Mouse (Mus musculus) CH12.LX (cell line): ENCODE data around the gene Gbp9. TPM values are rescaled to one million over a fixed set of nuclear protein-coding genes. Genes with fewer than 3 reads are reported as not detected.

Experiments
- DNase-seq: peaks from one replicate; pipeline ENCODE4 v3.0.0-alpha.2; 2013; ENCODE audit errors: extremely low read depth
- H3K27ac ChIP-seq: 2 replicates; pipeline ENCODE4 v1.5.1; 2012; ENCODE audit warnings: low read depth, mild to moderate bottlenecking, control low read depth, moderate library complexity; ENCODE audit not compliant: insufficient read depth
- H3K27me3 ChIP-seq: replicated peaks from 2 replicates; pipeline ENCODE3; 2012; ENCODE audit warnings: inconsistent platforms
- H3K36me3 ChIP-seq, 2 experiments: replicated peaks in 1 of 2; 2 replicates each; pipeline versions ENCODE3 to v1.6.1; 2012; ENCODE audit warnings: inconsistent platforms in 1 of 2, low read length in 1 of 2, mild to moderate bottlenecking in 1 of 2, mixed read lengths in 1 of 2, moderate library complexity in 1 of 2; ENCODE audit not compliant: control insufficient read depth in 1 of 2, insufficient read depth in 1 of 2
- H3K4me1 ChIP-seq, 2 experiments: 2 replicates each; pipeline ENCODE4 v1.6.1; 2012; ENCODE audit warnings: inconsistent platforms in 1 of 2, moderate library complexity in 1 of 2; ENCODE audit not compliant: insufficient read depth in 2 of 2, control insufficient read depth in 1 of 2
- H3K4me2 ChIP-seq: 2 replicates; pipeline ENCODE4 v1.6.1; 2012; ENCODE audit warnings: low read depth, mild to moderate bottlenecking, control low read depth; ENCODE audit not compliant: poor library complexity, insufficient read depth, severe bottlenecking
- H3K4me3 ChIP-seq, 3 experiments: fragments of 150-350 bp in 1 of 3; sonication (generic) in 1 of 3; replicated peaks in 1 of 3; 2 replicates each; pipeline versions ENCODE3 to v1.5.1; 2011 to 2012; ENCODE audit warnings: low read depth in 2 of 3, low read length in 2 of 3, mild to moderate bottlenecking in 2 of 3, moderate library complexity in 2 of 3, control low read depth in 1 of 3, improper control_type of control experiment in 1 of 3, inconsistent platforms in 1 of 3, mixed read lengths in 1 of 3; ENCODE audit not compliant: poor library complexity in 1 of 3
- H3K79me2 ChIP-seq: replicated peaks from 2 replicates; pipeline ENCODE4 v1.6.1; 2012; ENCODE audit warnings: mild to moderate bottlenecking, moderate library complexity; ENCODE audit not compliant: control insufficient read depth, poor library complexity, insufficient read depth, severe bottlenecking; ENCODE audit errors: extremely low read depth
- H3K9ac ChIP-seq: 2 replicates; pipeline ENCODE4 v1.6.1; 2012; ENCODE audit warnings: low read depth, mild to moderate bottlenecking, control low read depth, moderate library complexity; ENCODE audit not compliant: insufficient read depth
- H3K9me3 ChIP-seq: replicated peaks from 2 replicates; pipeline ENCODE3; 2012; ENCODE audit warnings: low read length, inconsistent platforms, mixed read lengths
- CHD2 ChIP-seq: IDR thresholded peaks from 2 replicates; pipeline ENCODE4 v1.6.1; 2011; ENCODE audit warnings: low read length, improper control_type of control experiment
- KAT2A ChIP-seq: IDR thresholded peaks from 2 replicates; pipeline ENCODE4 v1.6.1; 2012; ENCODE audit warnings: low read length, improper control_type of control experiment, inconsistent platforms; ENCODE audit not compliant: insufficient replicate concordance
- MAFK ChIP-seq: IDR thresholded peaks from 2 replicates; pipeline ENCODE4 v1.6.1; 2011; ENCODE audit warnings: low read length, improper control_type of control experiment; ENCODE audit not compliant: insufficient replicate concordance
- MAX ChIP-seq: IDR thresholded peaks from 2 replicates; pipeline ENCODE4 v1.6.1; 2011; ENCODE audit warnings: low read length, improper control_type of control experiment
- MEF2A ChIP-seq: IDR thresholded peaks from 2 replicates; pipeline ENCODE4 v1.6.1; 2014; ENCODE audit warnings: low read depth, mild to moderate bottlenecking, inconsistent platforms, low read length, improper control_type of control experiment, borderline replicate concordance
- NRF1 ChIP-seq: IDR thresholded peaks from 2 replicates; pipeline ENCODE4 v1.6.1; 2014; ENCODE audit warnings: low read depth, mild to moderate bottlenecking, inconsistent platforms, low read length, improper control_type of control experiment, moderate library complexity
- PAX5 ChIP-seq: IDR thresholded peaks from 2 replicates; pipeline ENCODE4 v1.6.1; 2012; ENCODE audit warnings: low read length, inconsistent platforms, mixed read lengths
- POLR2AphosphoS2 ChIP-seq: IDR thresholded peaks from 2 replicates; pipeline ENCODE4 v1.6.1; 2011; ENCODE audit warnings: low read depth, low read length, improper control_type of control experiment
- RAD21 ChIP-seq: IDR thresholded peaks from 2 replicates; pipeline ENCODE4 v1.6.1; 2011; ENCODE audit warnings: low read depth, mild to moderate bottlenecking, low read length, improper control_type of control experiment, moderate library complexity
- RCOR1 ChIP-seq: conservative IDR thresholded peaks from 2 replicates; pipeline ENCODE4 v1.6.1; 2012; ENCODE audit warnings: low read depth, mild to moderate bottlenecking, inconsistent platforms, low read length, improper control_type of control experiment
- SIN3A ChIP-seq: IDR thresholded peaks from 2 replicates; pipeline ENCODE4 v1.6.1; 2012; ENCODE audit warnings: low read length, improper control_type of control experiment, inconsistent platforms
- SMC3 ChIP-seq: IDR thresholded peaks from 2 replicates; pipeline ENCODE4 v1.6.1; 2011; ENCODE audit warnings: low read depth, low read length, improper control_type of control experiment
- TBP ChIP-seq: conservative IDR thresholded peaks from 2 replicates; pipeline ENCODE4 v1.6.1; 2011; ENCODE audit warnings: low read depth, low read length, improper control_type of control experiment
- TCF12 ChIP-seq: IDR thresholded peaks from 2 replicates; pipeline ENCODE4 v1.6.1; 2014; ENCODE audit warnings: low read depth, mild to moderate bottlenecking, inconsistent platforms, low read length, improper control_type of control experiment
- UBTF ChIP-seq: IDR thresholded peaks from 2 replicates; pipeline ENCODE4 v1.6.1; 2012; ENCODE audit warnings: low read depth, mild to moderate bottlenecking, inconsistent platforms, low read length, improper control_type of control experiment, moderate library complexity
- USF1 ChIP-seq: IDR thresholded peaks from 2 replicates; pipeline ENCODE4 v1.6.1; 2014; ENCODE audit warnings: low read depth, mild to moderate bottlenecking, inconsistent platforms, low read length, improper control_type of control experiment
- USF2 ChIP-seq: conservative IDR thresholded peaks from 2 replicates; pipeline ENCODE4 v1.6.1; 2011; ENCODE audit warnings: low read depth, low read length, improper control_type of control experiment
- ZKSCAN1 ChIP-seq: IDR thresholded peaks from 2 replicates; pipeline ENCODE4 v1.6.1; 2012; ENCODE audit warnings: low read depth, inconsistent platforms, low read length, improper control_type of control experiment, borderline replicate concordance
- ZNF384 ChIP-seq: IDR thresholded peaks from 2 replicates; pipeline ENCODE4 v1.6.1; 2012; ENCODE audit warnings: low read depth, low read length, improper control_type of control experiment, inconsistent platforms
- dilution Hi-C: fragments of 300-500 bp; cut with MboI; formaldehyde crosslinking; loops from 2 replicates; pipeline ENCODE4 v1.14.3; 2020; ENCODE audit warnings: low sequenced_read_pairs; ENCODE audit not compliant: extremely low pct_unique_long_range_greater_than_20kb, extremely low pct_ligation_motif_present
- in situ Hi-C: fragments of 300-500 bp; cut with MboI; formaldehyde crosslinking; loops from 3 replicates; pipeline ENCODE4 v1.14.3; 2019; ENCODE audit warnings: low sequenced_read_pairs, low pct_ligation_motif_present, low pct_unique_long_range_greater_than_20kb, mixed read lengths
- polyA plus RNA-seq: library from polyadenylated mRNA; unstranded; fragments of >175 nt; gene quantifications from 2 replicates; pipeline ENCODE4 v1.2.1, GENCODE M21; 2012; ENCODE audit warnings: low read depth; ENCODE audit not compliant: insufficient read length
- total RNA-seq, 2 experiments: library from RNA; depleted of rRNA; stranded (reverse); fragments of 300-350 nt in 1 of 2; fragments of >200 nt in 1 of 2; gene quantifications; 2 replicates each; pipeline ENCODE4 v1.2.3; 2012 to 2014

Gbp9 gene
- total and polyA plus RNA-seq, 3 experiments = 3.4 to 10.1 (median 4.8) TPM

DNA sequence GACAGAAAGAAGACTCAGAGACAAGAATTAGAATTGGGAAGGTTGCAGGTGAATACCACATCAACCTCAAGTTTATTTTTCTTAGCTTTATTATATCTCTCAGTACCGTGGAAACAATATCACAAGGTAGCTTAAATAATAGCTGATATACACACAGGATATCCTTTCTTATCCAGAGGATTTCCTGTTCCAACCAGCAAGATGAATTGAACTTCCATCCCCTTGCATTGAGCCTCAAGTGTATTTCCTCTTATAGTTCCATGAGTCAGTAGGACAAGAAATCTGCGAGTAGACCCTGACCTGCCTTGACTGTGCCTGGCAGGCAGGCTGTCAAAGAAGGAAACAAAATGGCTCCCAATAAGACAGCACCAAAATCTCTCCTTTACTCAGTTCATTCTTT is 23.6 kb downstream of the Gbp9 start:
- Histone ChIP-seq H3K27ac (no peak overlapping the region), H3K36me3 (peaks cover 27 to 51% of the 10 kb centered on the region in 2 experiments), H3K9ac (no peak overlapping the region), H3K9me3 (no peaks in the 10 kb centered on the region), H3K27me3 (no peaks in the 10 kb centered on the region), H3K79me2 (no peaks in the 10 kb centered on the region), H3K4me1 (peaks cover 3 to 14% of the 10 kb centered on the region in 2 experiments; a peak in 2 of 4 replicates), H3K4me3 (no peak overlapping the region), H3K4me2 (no peak overlapping the region)
- in situ Hi-C loops (no loop called here), dilution Hi-C loops (no loop called here)
- DNase-seq = no peak
- no peak for TF ChIP-seq UBTF

DNA sequence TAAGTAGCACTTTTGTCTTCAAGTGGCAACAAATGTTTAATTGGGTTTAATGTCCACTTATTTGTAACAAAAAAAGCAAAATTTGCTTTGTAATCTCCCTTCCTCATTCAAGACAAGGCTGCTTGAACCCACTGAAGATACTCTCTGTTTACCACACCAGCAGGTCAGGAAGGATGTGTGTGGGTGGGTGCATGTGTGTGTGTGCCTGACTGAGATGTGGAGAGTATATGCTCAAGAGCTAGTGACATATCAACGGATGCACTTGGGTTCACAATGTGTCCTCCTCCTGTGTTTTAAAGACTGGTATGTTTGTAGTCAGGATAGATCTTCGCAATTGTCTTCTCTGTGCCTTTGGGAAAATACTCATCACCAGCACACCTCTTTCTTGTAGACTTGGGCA is 24.6 kb downstream of the Gbp9 start:
- no peaks in the 10 kb centered on the region for H3K27me3 ChIP-seq
- TF ChIP-seq NRF1 (no peak), CHD2 (no peak), ZNF384 (no peak), UBTF (no peak), USF2 (no peak), MEF2A (no peak), MAX (no peak)
- no peak for DNase-seq
- H3K27ac ChIP-seq = no peak overlapping the region
- H3K9ac ChIP-seq = no peak overlapping the region
- dilution Hi-C loops (no loop called here), in situ Hi-C loops (no loop called here)
- H3K79me2 ChIP-seq = no peaks in the 10 kb centered on the region
- H3K4me2 ChIP-seq = no peak overlapping the region
- H3K4me3 ChIP-seq = no peak overlapping the region
- H3K4me1 ChIP-seq = peaks cover 3 to 15% of the 10 kb centered on the region in 2 experiments; a peak in 2 of 4 replicates
- H3K36me3 ChIP-seq = peaks cover 19 to 41% of the 10 kb centered on the region in 2 experiments
- no peaks in the 10 kb centered on the region for H3K9me3 ChIP-seq

DNA sequence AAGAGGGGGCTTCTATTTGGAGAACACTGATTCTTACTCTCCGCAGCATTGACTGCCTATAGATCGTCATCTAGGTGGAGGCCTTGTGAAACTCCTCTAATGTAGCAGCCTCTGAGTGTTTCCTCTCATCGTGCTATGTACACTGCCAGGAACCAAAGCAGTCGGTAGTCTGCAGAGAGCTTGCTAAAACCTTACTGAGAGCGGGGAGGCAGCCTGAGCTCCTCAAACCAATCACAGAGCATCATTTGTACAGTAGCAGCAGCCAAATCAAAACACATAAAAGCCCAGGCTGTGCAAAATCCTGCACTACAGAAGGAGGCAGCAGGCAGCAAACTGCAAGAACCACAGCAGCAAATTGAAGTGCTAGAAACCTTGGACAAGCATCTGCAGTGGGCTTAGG is 25.7 kb downstream of the Gbp9 start:
- Histone ChIP-seq H3K9ac (no peak overlapping the region), H3K27me3 (no peaks in the 10 kb centered on the region), H3K9me3 (no peaks in the 10 kb centered on the region), H3K27ac (no peak overlapping the region), H3K4me1 (peaks cover 3 to 20% of the 10 kb centered on the region in 2 experiments; a peak in 3 of 4 replicates), H3K4me3 (no peak overlapping the region), H3K79me2 (no peaks in the 10 kb centered on the region), H3K4me2 (no peak overlapping the region), H3K36me3 (peaks cover 10 to 30% of the 10 kb centered on the region in 2 experiments)
- in situ Hi-C loops = no loop called here
- TF ChIP-seq SIN3A = no peak
- no peak for TF ChIP-seq KAT2A
- TF ChIP-seq NRF1 = no peak
- no peak for TF ChIP-seq SMC3
- no peak for TF ChIP-seq TBP
- no peak for TF ChIP-seq USF1
- no peak for TF ChIP-seq PAX5
- no peak for TF ChIP-seq POLR2AphosphoS2
- no peak for TF ChIP-seq RCOR1
- no peak for TF ChIP-seq MAFK
- TF ChIP-seq ZKSCAN1 = no peak
- no peak for TF ChIP-seq RAD21
- TF ChIP-seq TCF12 = no peak
- no peak for DNase-seq
- dilution Hi-C loops = no loop called here
